Mouse (Mus musculus) MN1 (cell line): ENCODE measurements around the gene Coro1b.

Experiments
- DNase-seq: peaks from one replicate; pipeline ENCODE4 v3.0.0-alpha.2; 2016; ENCODE audit warnings: low spot score

The Coro1b gene

GRCm38 (mm10) chr19:4148491-4148806 is at the start of gene Coro1b:
Coro1b (plus strand) TSS chr19:4148619.
- DNase-seq: peak; percentile 89

- DNase-seq: peak; percentile 92
These were observed 49.4 kb upstream of the Coro1b start for GRCm38 (mm10) chr19:4099056-4099455.

- peak; percentile 60 for DNase-seq
These were observed 48.3 kb upstream of the Coro1b start, which contains the start of gene Pitpnm1 for GRCm38 (mm10) chr19:4099837-4100717. Pitpnm1 (plus strand) TSS chr19:4099998.

- peak; percentile 48 for DNase-seq
These were observed 47.6 kb upstream of the Coro1b start for GRCm38 (mm10) chr19:4100718-4101261.

GRCm38 (mm10) chr19:4101466-4101865 is 47.0 kb upstream of the Coro1b start:
- peak; percentile 45 for DNase-seq

- DNase-seq: no peak
These were observed 46.4 kb upstream of the Coro1b start for GRCm38 (mm10) chr19:4102049-4102448.

- no peak for DNase-seq
These were observed 45.8 kb upstream of the Coro1b start for GRCm38 (mm10) chr19:4102626-4103025.

GRCm38 (mm10) chr19:4103294-4103693 is 45.1 kb upstream of the Coro1b start:
- no peak for DNase-seq

GRCm38 (mm10) chr19:4103792-4104191 is 44.6 kb upstream of the Coro1b start:
- no peak for DNase-seq

GRCm38 (mm10) chr19:4104675-4105194 is 43.7 kb upstream of the Coro1b start:
- DNase-seq: no peak

- DNase-seq: no peak
These were observed 41.8 kb upstream of the Coro1b start for GRCm38 (mm10) chr19:4106654-4107053.

GRCm38 (mm10) chr19:4108535-4108934 is 39.9 kb upstream of the Coro1b start:
- no peak for DNase-seq

GRCm38 (mm10) chr19:4112063-4112960 is 36.1 kb upstream of the Coro1b start:
- no peak for DNase-seq

GRCm38 (mm10) chr19:4113186-4113805 is 35.1 kb upstream of the Coro1b start:
- DNase-seq: peak; percentile 92

- peak; percentile 57 for DNase-seq
These were observed 34.6 kb upstream of the Coro1b start for GRCm38 (mm10) chr19:4113806-4114230.

- DNase-seq: no peak
These were observed 33.9 kb upstream of the Coro1b start for GRCm38 (mm10) chr19:4114551-4114950.

GRCm38 (mm10) chr19:4115144-4115543 is 33.3 kb upstream of the Coro1b start:
- no peak for DNase-seq

GRCm38 (mm10) chr19:4115816-4116215 is 32.6 kb upstream of the Coro1b start:
- no peak for DNase-seq

GRCm38 (mm10) chr19:4117006-4117405 is 31.4 kb upstream of the Coro1b start:
- no peak for DNase-seq

GRCm38 (mm10) chr19:4118350-4118749 is 30.1 kb upstream of the Coro1b start:
- no peak for DNase-seq

GRCm38 (mm10) chr19:4119716-4120487 is 28.5 kb upstream of the Coro1b start:
- DNase-seq: no peak
